Comparison of ENCODE assay signal across 21 mouse cellular contexts in the genomic region with DNA sequence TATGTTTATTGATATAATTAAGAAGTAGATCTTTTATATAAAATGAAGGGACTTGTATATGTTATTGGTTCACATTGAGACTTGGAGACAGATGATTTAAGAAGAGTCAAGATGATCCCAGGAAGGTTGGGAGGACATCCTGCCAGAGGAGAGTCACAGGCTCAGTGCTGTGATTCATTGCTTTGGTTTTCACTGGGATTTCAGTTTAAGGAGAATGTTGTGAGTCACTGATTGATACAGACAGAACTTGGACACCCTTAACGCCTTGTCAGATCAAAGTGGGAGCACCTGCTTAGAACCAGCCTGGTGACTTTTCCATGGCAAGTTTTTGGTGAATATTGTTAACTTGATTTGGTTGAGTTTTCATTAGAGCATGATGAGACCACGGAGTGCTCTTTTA.
"Had no signal": no experiment of that assay in that cellular context is flagged by ENCODE, and none has a peak within 500 bp of the region (broad histone marks: within the 10 kb centered on the region; RNA-seq: fewer than 3 reads in every experiment).

No protein-coding gene starts in this region.

- H3K4me1 ChIP-seq: hindbrain, embryonic 10.5 days; intestine, embryonic 15.5 days had no signal

- DNase-seq: gastrocnemius, postnatal 14 days; gastrocnemius, postnatal 36 days; heart, adult 18-20 months; heart, postnatal 10 days; heart, postnatal 4 days; kidney, adult 18-20 months; kidney, adult 8-10 months; kidney, postnatal 10 days; kidney, postnatal 25 days; kidney, postnatal 4 days; liver; liver, embryonic 13.5 days had no signal

- H3K27ac ChIP-seq: heart, embryonic 10.5 days; hindbrain, embryonic 10.5 days; hindbrain, embryonic 12.5 days; hindbrain, embryonic 14.5 days; intestine, embryonic 15.5 days; left cerebral cortex, adult 2 months; limb, embryonic 10.5 days; limb, embryonic 12.5 days; liver, embryonic 13.5 days had no signal

- H3K4me3 ChIP-seq: heart, embryonic 10.5 days; heart, embryonic 12.5 days; hindbrain, embryonic 10.5 days; hindbrain, embryonic 12.5 days; intestine, embryonic 15.5 days; left cerebral cortex, adult 2 months; limb, embryonic 10.5 days; limb, embryonic 12.5 days; liver, embryonic 13.5 days had no signal
